Mouse (Mus musculus) bone marrow macrophage, adult 2 months (primary cell): Measurements from ENCODE around the gene Map2k2.

Source experiments
- CTCF ChIP-seq: IDR thresholded peaks from 2 replicates; pipeline ENCODE4 v1.5.1; 2012; ENCODE audit warnings: low read depth, mild to moderate bottlenecking, low read length, moderate library complexity
- POLR2A ChIP-seq: IDR thresholded peaks from 2 replicates; pipeline ENCODE4 v1.6.1; 2012; ENCODE audit warnings: mild to moderate bottlenecking, low read depth, low read length, borderline replicate concordance

- TF ChIP-seq CTCF (no peak), POLR2A (no peak)
Measured at GRCm38 (mm10) chr10:81162318-81162652, 56.6 kb downstream of the Map2k2 start.
